Mouse (Mus musculus): ENCODE data around the gene Lpcat2b.
"Not testable (repeated sequence)": the region's sequence is repeated elsewhere in the genome, so short reads cannot be mapped to it uniquely, and the experiment has no call there.

The Lpcat2b gene

GRCm38 (mm10) chr5:107431249-107431648 is at the start of gene Lpcat2b:
Lpcat2b (plus strand) TSS chr5:107431549.
- no peak for DNase-seq (ENCODE audit: low read depth, low spot score)

- not testable (repeated sequence) for DNase-seq (ENCODE audit: low read depth, low spot score)
Observed at GRCm38 (mm10) chr5:107386448-107386847, 44.9 kb upstream of the Lpcat2b start.

GRCm38 (mm10) chr5:107387788-107388187 is 43.6 kb upstream of the Lpcat2b start:
- DNase-seq (ENCODE audit: low read depth, low spot score) = no peak

GRCm38 (mm10) chr5:107389373-107389772 is 42.0 kb upstream of the Lpcat2b start:
- no peak for DNase-seq (ENCODE audit: low read depth, low spot score)

GRCm38 (mm10) chr5:107394437-107394836 is 36.9 kb upstream of the Lpcat2b start:
- no peak for DNase-seq (ENCODE audit: low read depth, low spot score)

- peak; percentile 6 for DNase-seq (ENCODE audit: low read depth, low spot score)
Observed at GRCm38 (mm10) chr5:107402436-107402835, 28.9 kb upstream of the Lpcat2b start, which contains the start of gene Ephx4. Ephx4 (plus strand) TSS chr5:107402736.

- DNase-seq (ENCODE audit: low read depth, low spot score) = peak; percentile 40
Observed at GRCm38 (mm10) chr5:107403011-107403946, 28.1 kb upstream of the Lpcat2b start.

GRCm38 (mm10) chr5:107403947-107404684 is 27.2 kb upstream of the Lpcat2b start:
- DNase-seq (ENCODE audit: low read depth, low spot score) = no peak

GRCm38 (mm10) chr5:107405361-107405760 is 26.0 kb upstream of the Lpcat2b start:
- no peak for DNase-seq (ENCODE audit: low read depth, low spot score)

GRCm38 (mm10) chr5:107410305-107410704 is 21.0 kb upstream of the Lpcat2b start:
- DNase-seq (ENCODE audit: low read depth, low spot score) = no peak

- DNase-seq (ENCODE audit: low read depth, low spot score) = no peak
Observed at GRCm38 (mm10) chr5:107411326-107411725, 20.0 kb upstream of the Lpcat2b start.

- no peak for DNase-seq (ENCODE audit: low read depth, low spot score)
Observed at GRCm38 (mm10) chr5:107412285-107412684, 19.1 kb upstream of the Lpcat2b start.

- DNase-seq (ENCODE audit: low read depth, low spot score) = no peak
Observed at GRCm38 (mm10) chr5:107415098-107415497, 16.3 kb upstream of the Lpcat2b start.

- DNase-seq (ENCODE audit: low read depth, low spot score) = no peak
Observed at GRCm38 (mm10) chr5:107421676-107422075, 9.7 kb upstream of the Lpcat2b start.

- DNase-seq (ENCODE audit: low read depth, low spot score) = no peak
Observed at GRCm38 (mm10) chr5:107434001-107434400, 2.7 kb downstream of the Lpcat2b start.

GRCm38 (mm10) chr5:107436185-107436584 is 4.8 kb downstream of the Lpcat2b start:
- no peak for DNase-seq (ENCODE audit: low read depth, low spot score)

- DNase-seq (ENCODE audit: low read depth, low spot score) = peak; percentile 14
Observed at GRCm38 (mm10) chr5:107436587-107437209, 5.3 kb downstream of the Lpcat2b start.

GRCm38 (mm10) chr5:107437464-107438281 is 6.3 kb downstream of the Lpcat2b start, which contains the start of gene Btbd8:
Btbd8 (plus strand) TSS chr5:107437997.
- peak; percentile 96 for DNase-seq (ENCODE audit: low read depth, low spot score)

- peak; percentile 4 for DNase-seq (ENCODE audit: low read depth, low spot score)
Observed at GRCm38 (mm10) chr5:107438353-107438752, 7.0 kb downstream of the Lpcat2b start.

GRCm38 (mm10) chr5:107441881-107442280 is 10.5 kb downstream of the Lpcat2b start:
- no peak for DNase-seq (ENCODE audit: low read depth, low spot score)

- no peak for DNase-seq (ENCODE audit: low read depth, low spot score)
Observed at GRCm38 (mm10) chr5:107444251-107444650, 12.9 kb downstream of the Lpcat2b start.
